Mouse (Mus musculus) heart, adult 11 months (tissue): ENCODE measurements around the gene Cmip.

Source experiments
- DNase-seq: peaks from one replicate; pipeline ENCODE4 v3.0.0; 2022

Cmip gene

GRCm38 (mm10) chr8:117297913-117298518, 41.2 kb downstream of the Cmip start:
- peak; percentile 99 for DNase-seq

- DNase-seq = no peak
Measured at GRCm38 (mm10) chr8:117299204-117299603, 42.3 kb downstream of the Cmip start.

- no peak for DNase-seq
Measured at GRCm38 (mm10) chr8:117300188-117300587, 43.3 kb downstream of the Cmip start.

GRCm38 (mm10) chr8:117301457-117302041, 44.7 kb downstream of the Cmip start:
- DNase-seq = no peak

GRCm38 (mm10) chr8:117302072-117302471, 45.2 kb downstream of the Cmip start:
- DNase-seq = no peak

- DNase-seq = peak; percentile 94
Measured at GRCm38 (mm10) chr8:117303666-117304065, 46.8 kb downstream of the Cmip start.

- no peak for DNase-seq
Measured at GRCm38 (mm10) chr8:117305405-117305804, 48.5 kb downstream of the Cmip start.

- no peak for DNase-seq
Measured at GRCm38 (mm10) chr8:117306756-117307155, 49.9 kb downstream of the Cmip start.

- no peak for DNase-seq
Measured at GRCm38 (mm10) chr8:117307221-117307620, 50.4 kb downstream of the Cmip start.

- no peak for DNase-seq
Measured at GRCm38 (mm10) chr8:117308303-117309095, 51.6 kb downstream of the Cmip start.

GRCm38 (mm10) chr8:117309653-117310274, 52.9 kb downstream of the Cmip start:
- DNase-seq = no peak

GRCm38 (mm10) chr8:117310961-117311561, 54.2 kb downstream of the Cmip start:
- DNase-seq = peak; percentile 97

GRCm38 (mm10) chr8:117314308-117314953, 57.6 kb downstream of the Cmip start:
- no peak for DNase-seq

- DNase-seq = no peak
Measured at GRCm38 (mm10) chr8:117315727-117316126, 58.9 kb downstream of the Cmip start.

- DNase-seq = no peak
Measured at GRCm38 (mm10) chr8:117317478-117317877, 60.6 kb downstream of the Cmip start.

- peak; percentile 93 for DNase-seq
Measured at GRCm38 (mm10) chr8:117318911-117319826, 62.3 kb downstream of the Cmip start.

GRCm38 (mm10) chr8:117320616-117321015, 63.8 kb downstream of the Cmip start:
- no peak for DNase-seq

GRCm38 (mm10) chr8:117321232-117321631, 64.4 kb downstream of the Cmip start:
- no peak for DNase-seq

GRCm38 (mm10) chr8:117322021-117322420, 65.2 kb downstream of the Cmip start:
- DNase-seq = peak; percentile 92

GRCm38 (mm10) chr8:117322715-117323310, 65.9 kb downstream of the Cmip start:
- no peak for DNase-seq

GRCm38 (mm10) chr8:117324821-117325220, 68.0 kb downstream of the Cmip start:
- DNase-seq = no peak
